Mouse (Mus musculus) thymus, adult 2 months (tissue): ENCODE data around the gene Dnpep.

Source experiments
- CTCF ChIP-seq: fragments of 200-500 bp; IDR thresholded peaks from 2 replicates; pipeline ENCODE4 v1.5.1; 2012; ENCODE audit warnings: mild to moderate bottlenecking, control low read depth, low read length, moderate library complexity, borderline replicate concordance; ENCODE audit not compliant: control insufficient read depth, poor library complexity, insufficient read depth; ENCODE audit errors: extremely low read depth
- POLR2A ChIP-seq: fragments of 200-500 bp; IDR thresholded peaks from 2 replicates; pipeline ENCODE4 v1.6.1; 2012; ENCODE audit warnings: mild to moderate bottlenecking, low read length, control low read depth, moderate library complexity; ENCODE audit not compliant: control insufficient read depth, poor library complexity, insufficient read depth; ENCODE audit errors: extremely low read depth

DNA sequence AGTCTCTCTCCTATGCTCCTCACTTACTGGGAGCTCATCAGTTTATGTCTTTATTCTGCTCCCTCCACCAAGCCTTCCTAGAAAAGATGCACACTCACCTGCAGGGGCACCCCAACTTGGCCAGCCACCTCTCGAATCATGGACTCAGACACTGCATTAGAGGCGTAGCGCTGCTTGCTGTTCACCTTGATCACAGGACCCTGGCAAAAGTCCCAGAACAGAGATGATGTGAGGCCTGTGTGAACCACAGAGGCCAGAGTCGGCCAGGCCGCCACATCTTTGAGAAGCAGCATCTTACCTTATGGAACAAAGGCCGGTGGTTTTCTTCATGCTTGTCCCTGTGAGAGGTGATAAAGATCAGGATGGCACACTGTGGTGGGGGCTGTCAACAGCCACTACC is 6.1 kb downstream of the Dnpep start:
- TF ChIP-seq POLR2A (no peak), CTCF (no peak)
